Mouse (Mus musculus): ENCODE results near the gene Tfdp2.

GRCm38 (mm10) chr9:96365271-96365872, 169.3 kb downstream of the Tfdp2 start:
- TF ChIP-seq GATA1 (IDR thresholded peaks at IDR 0.05; ENCODE audit: borderline replicate concordance, low read length) (no peak), FLI1 (IDR thresholded peaks at IDR 0.05; ENCODE audit: low read length) (no peak)
